Mouse (Mus musculus): ENCODE data around the gene Nat8f2.
"Not testable (repeated sequence)": the region's sequence is repeated elsewhere in the genome, so short reads cannot be mapped to it uniquely, and the experiment has no call there.

DNA sequence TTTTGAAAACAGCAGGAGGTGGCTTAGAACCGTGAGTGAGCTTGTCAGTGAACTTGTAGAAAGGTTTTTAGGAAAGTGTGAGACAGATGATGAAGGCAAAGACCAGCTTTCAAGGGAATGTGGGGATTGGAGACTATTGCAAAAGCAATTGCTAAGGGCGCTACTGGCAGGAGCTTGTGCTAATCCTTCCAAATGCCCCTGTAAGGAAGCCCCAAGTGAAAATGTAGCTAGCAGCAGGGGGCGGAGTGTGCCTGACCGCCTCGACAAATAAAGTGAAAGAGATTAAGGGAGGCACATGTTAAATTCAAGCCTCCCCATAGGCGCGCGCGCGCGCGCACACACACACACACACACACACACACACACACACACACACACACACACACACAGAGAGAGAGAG is 31.7 kb downstream of the Nat8f2 start:
- not testable (repeated sequence) for TF ChIP-seq CTCF (IDR thresholded peaks at IDR 0.05; ENCODE audit: borderline replicate concordance, control insufficient read depth, extremely low read depth, insufficient read depth, low read length, poor library complexity); POLR2A (IDR thresholded peaks at IDR 0.05; ENCODE audit: control insufficient read depth, extremely low read depth, insufficient read depth, low read length, poor library complexity)
